Mouse (Mus musculus) CD4-positive, CD25-positive, alpha-beta regulatory T cell, adult 4 months (primary cell): ENCODE results near the gene Itga2b. TPM values are rescaled to one million over a fixed set of nuclear protein-coding genes. Genes with fewer than 3 reads are reported as not detected.

Experiments used
- ATAC-seq: one replicate; pipeline ENCODE4 v1.8.0; 2017
- polyA plus RNA-seq, 2 experiments: library from polyadenylated mRNA; unstranded; fragments of 100-300 nt; shearing (Covaris generic); gene quantifications; one replicate each; pipeline ENCODE4 v1.2.1; 2017

The Itga2b gene
- polyA plus RNA-seq, 2 experiments from 2014 or later, result 0.36 to 1.5 TPM

DNA sequence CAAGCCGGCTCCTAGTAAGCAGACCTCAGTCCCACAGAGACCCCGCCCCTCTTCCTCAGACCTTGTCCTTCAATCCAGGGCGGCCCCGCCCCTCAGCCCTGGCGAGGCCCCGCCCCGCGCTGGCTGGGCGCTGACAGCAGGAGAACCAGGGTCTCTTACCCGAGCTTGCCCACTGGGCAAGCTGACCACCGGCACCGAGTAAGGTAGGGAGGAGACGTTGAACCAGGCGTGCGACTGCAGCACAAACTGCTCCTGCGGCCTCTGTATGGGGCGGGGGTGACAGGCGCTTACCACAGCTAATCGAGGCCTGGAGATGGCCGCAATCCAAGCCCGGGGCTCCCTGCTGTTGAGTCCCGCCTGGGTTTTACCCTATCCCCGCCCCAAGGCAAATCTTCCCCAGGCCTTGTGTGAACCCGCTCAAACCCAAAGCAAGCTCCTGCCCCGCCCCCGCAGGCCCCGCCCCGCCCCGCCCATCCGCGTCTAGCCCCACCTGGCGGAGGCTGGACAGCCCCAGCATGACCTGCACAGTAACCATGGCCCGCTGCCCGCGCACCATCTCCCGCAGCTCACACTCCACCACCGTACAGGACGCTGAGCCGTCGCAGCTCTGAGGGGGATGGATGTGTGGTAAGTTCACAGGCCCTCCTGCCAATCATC lies 14.1 kb downstream of the Itga2b start:
- ATAC-seq, result no peak

DNA sequence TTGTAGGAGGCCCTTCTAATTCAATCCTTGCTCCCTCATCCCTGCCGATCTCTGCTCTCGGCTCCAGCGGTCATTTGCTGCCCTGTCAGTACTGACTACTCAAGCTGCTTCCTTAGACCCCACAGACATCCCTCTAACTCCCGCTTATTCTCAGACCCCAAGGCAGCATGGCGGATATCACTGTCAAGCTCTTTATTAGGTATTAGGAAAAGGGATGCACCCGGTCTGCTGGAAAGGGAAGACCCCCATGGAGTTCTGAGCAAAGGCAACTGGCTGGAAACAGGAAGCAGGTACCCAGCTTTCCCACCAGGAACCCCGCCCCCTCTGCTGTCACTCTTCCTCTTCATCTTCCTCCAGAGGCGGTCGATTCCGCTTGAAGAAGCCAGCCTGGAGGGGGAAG lies 16.8 kb downstream of the Itga2b start:
- no peak for ATAC-seq

DNA sequence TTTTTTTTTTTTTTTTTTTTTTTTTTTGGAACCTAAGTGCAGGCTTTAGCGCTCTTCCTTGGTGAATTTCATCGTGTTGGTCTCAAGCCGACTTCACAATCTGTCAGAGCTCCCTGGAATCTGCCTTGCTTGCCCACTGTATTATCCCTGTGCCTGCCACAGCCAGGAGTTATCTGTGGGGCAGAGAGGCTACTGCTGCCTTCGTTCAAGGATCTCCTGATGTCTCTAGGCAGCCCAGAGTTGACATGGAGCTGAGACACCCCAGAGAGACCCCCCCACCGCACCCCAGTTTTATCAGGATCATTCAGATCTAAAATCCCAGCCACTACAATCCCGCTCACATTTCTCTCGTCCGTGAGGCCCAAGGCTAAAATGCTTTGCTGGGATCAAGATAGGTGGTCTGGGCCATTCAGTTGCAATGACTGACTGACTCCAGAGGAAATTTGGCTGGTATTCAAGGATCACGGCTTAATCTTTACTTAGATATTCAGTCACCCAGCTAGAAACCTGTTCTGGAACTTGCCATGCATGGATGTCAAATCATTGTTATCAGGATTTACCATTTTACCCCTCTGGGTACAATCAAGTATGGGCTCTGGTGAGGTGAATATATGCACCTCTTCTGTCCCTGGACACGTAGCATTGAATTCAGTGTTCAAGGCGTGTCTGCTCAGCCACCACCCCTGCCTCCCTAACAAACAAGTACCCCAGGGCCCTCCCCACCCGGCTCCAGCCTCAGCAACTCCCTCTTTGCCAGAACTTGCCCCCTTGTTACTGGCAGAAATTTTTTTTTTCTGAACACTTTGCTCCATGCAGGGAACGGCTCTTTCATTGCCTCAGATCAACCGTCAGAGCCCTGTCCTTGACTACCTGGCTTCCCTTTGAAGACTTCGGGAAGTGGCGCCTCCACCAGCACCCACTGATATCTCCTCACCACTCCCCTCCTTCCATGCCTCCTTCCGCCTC lies 20.6 kb downstream of the Itga2b start:
- ATAC-seq, result no peak

DNA sequence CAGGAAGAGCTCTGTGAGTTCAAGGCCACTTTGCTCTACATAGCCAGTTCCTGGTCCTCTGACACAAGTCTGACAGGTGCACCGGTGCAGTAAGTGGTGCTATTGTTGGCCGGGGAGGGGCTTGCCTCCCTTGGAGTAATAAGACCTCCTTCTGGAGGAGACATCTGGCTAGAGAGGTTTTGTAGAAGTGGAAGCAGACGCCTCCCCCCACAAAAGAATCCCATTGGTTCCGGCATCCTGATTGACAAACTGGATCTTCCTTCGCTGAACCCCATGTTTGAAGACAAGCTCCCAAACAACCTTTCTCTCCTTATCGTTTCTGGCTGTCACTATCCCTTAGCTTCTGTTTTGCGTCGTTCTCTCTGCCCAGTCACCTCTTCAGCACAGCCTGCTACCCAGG lies 21.6 kb downstream of the Itga2b start:
- no peak for ATAC-seq

DNA sequence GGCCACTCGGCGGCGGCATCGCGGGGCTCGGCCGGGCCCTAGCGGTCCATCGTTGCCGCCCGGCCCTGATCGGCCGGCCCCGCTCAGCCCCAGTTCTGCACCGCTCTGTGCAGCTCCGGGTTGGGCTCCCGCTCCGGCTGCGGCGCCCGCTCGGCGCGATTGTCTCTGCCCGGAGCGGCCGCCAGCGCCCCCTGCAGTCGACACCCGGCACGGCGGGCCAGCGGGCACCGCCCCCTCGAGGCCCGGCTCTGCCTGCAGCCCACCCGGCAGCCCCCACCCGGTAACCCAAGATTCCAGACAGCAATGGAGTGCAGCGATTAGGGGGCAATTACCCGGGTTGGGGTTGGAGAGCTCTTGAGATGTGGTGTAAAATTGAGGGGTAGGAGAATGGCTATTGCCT lies 22.4 kb downstream of the Itga2b start, which contains the start of gene Fam171a2:
TSS of gene Fam171a2 (minus strand) at position 186 of the 400 bp plus-strand sequence.
- peak; percentile 75 for ATAC-seq

DNA sequence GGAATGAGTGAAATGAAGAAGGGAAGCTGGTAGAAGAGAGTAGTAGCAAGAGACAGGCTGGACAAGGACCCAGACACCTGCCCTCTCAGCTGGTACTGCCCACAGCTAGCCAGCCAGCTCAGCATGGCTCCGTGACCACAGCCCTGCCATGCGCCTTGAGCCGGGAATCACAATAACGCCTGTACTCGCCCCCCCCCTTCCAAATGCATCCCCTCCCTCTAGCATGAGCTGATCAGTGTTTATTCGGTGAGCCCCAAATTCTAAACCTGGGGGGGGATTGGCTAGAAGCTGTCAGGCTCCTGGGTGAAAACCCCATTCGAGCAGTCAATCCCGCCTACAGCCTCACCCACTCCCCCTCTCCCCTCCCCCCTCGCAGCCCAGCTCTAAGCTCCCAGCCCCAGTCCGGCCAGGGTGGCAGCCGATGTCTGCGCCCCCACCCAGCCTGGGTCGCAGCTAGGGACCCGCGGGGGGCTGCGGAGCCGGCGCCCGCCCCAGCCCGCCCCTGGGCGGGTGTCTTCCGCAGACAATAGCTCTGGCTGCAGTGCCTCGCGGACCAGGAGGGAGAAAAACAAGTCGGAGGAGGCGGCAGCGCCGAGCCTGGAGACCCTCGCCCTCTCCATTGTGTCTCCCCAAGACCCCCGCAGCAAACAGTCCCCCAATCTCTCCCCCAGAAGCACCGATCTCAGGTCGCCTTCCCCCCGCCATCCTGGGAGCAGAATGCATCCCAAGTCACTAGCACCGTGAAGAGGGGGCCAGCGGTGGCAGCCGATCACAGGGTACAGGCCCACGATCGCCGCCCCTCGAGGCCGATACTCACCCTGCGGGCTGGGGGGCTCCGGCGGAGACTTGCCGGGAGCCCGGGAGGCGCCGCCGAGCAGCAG lies 23.1 kb downstream of the Itga2b start:
- ATAC-seq, result no peak

DNA sequence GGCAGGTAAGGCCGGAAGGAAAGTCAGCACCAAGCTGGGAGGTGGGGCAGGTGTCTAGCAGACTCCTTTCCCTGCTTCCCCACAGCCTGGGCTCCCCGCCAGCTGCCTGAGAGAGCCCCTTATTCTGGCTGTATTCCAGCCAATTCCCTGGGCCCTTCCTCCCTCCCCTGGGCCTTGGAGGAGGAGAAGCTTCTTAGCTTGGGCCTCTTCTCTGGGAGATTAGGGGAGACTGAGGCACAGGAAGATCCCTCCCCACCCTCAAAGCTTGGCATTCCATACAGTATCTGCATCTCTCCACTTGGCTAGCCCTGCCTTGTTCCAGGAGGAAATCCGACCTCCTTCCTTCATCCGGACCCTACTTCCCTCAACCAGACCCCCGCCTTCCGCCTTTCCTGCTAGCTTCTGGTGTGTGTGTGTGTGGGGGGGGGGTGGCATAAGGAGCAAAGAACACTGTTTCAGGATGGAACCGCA lies 24.0 kb downstream of the Itga2b start:
- no peak for ATAC-seq

DNA sequence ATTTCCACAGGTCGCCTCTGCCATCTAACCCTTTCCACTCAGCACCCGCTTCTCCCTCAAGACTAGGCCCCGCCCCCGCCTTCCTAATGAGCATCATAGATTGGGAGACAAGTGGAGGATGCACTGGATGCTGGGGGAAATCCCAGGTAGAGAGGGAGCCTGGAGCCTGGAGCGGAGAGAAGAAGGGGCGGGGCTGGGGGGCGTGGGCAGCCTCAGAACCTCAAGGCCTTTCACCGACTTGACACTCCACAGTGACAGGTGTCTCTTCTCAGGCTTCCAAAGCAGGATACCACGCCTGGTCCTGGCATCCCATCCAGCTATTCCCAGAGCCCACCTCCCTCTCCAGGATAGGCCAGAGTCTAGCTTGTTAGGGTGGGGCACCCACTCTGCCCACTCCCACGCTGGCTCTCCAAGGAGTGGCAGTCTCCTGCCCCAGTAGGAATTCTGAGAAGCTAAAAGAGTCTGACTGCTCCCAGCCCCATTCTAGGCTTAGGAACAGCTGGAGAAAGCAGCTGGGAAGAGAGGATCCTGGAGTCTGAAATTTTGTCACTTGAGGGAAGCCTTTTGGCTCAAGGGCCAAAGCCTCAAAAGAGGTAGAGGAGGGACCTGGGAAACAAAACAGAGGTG lies 24.5 kb downstream of the Itga2b start:
- no peak for ATAC-seq

DNA sequence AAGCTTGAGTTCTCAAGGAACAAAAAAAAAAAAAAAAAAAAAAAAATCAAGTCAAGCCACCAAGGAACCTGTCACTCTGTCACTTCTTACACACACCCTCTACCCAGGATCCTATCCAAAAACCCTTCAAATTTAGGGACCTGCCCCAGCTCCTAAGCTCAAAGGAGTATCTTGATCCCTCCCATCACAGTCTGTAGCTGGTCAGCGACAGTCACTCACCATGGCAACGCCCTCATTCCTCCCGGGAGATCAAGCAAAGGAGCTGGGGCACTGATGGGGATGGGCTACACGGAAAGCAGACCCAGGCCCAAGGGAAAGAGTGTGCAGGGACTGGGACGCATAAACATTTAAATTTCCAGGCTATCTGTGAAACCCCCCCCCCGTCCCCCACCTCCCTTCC lies 25.1 kb downstream of the Itga2b start:
- ATAC-seq, result no peak

DNA sequence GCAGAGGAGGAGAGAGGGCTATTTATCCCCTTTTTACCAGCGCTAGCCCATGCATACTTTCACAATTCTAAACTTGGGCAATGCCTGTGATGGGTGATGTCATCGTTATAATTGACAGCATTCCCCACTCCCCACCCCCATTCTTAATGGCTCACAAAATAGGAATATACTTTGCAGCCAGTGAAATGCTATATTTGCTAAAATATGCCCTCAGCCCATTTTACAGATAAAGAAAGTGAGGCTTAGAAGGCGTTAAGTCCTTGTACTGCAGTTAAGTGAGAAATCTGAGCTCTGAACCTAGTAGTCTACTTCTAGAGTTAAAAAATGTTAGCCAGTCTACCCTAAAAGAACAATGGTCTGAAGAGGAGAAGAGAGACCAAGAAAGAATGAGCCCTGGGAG lies 25.6 kb downstream of the Itga2b start:
- no peak for ATAC-seq

DNA sequence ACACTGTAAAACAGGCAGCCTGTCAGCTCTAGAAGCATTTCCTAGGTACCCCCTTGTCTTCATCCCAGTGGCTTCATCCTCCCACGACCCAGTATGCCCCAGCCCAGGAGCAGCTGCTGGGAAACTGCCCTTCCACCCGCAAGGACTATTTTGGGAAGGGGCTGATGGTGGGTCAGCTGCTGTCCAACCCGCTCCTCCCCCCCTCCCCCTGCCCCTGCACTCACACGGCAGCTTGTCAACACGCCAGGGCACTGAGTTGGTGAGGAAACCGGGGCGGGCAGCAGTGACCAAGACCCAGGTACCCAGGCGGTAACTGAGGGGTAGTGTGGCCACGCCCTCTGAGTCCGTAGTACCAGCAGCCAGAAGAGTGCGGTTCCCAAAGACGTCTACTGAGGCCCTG lies 26.2 kb downstream of the Itga2b start:
- ATAC-seq, result no peak

DNA sequence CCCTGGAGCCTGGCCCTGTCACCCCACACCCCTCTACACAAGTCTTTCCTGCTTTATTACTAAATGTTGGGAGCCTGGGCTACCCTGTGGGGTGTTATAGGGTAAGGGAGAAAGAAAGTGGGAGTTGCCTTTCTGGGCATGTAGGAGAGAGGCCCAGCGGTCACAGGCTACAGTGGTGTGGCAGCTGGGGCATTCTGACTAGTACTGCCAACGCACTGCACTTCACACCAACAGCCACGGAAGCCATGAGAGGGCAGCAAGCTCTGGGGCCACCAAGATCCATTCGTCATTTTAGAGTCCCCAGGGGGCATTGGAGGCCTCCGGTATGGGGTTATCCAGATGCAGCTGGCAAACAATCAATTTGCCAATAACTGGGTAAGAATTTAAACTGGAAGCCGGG lies 27.8 kb downstream of the Itga2b start:
- no peak for ATAC-seq

DNA sequence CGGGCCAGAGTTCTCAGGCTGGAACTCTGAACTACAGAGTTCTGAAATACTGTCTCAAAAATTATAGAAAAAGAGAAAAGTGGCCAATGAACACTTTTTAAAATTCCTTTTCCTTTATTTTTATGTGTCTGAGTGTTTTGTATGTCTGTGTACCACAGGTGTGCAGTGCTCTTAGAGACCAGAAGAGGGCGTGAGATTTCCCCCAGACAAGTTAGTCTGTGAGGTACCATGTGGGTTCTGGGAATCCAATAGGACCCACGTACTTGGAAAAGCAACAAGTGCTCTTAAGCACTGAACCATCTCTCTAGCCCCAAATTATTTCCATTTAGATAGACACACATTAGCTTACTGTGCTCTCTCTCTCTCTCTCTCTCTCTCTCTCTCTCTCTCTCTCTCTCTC lies 28.5 kb downstream of the Itga2b start:
- ATAC-seq, result no peak

DNA sequence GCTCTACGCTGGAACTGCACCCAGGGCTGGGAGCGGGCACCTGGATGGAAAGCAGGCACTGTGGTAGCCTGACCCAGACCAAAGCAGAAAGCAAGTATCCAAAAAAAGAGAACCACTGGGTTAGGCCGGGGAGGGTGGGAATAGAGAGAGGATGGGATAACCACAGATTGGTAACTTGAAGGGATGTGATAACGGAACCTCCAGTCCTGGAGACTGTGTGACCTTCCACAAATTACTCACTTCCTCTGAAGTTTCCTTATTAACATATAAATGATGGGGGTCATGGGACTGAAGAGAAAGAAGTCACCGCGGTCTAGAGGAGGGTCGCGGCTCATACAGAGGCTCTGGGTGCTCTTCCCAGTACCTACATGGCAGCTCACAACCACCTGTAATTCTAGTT lies 29.7 kb downstream of the Itga2b start:
- ATAC-seq, result no peak

DNA sequence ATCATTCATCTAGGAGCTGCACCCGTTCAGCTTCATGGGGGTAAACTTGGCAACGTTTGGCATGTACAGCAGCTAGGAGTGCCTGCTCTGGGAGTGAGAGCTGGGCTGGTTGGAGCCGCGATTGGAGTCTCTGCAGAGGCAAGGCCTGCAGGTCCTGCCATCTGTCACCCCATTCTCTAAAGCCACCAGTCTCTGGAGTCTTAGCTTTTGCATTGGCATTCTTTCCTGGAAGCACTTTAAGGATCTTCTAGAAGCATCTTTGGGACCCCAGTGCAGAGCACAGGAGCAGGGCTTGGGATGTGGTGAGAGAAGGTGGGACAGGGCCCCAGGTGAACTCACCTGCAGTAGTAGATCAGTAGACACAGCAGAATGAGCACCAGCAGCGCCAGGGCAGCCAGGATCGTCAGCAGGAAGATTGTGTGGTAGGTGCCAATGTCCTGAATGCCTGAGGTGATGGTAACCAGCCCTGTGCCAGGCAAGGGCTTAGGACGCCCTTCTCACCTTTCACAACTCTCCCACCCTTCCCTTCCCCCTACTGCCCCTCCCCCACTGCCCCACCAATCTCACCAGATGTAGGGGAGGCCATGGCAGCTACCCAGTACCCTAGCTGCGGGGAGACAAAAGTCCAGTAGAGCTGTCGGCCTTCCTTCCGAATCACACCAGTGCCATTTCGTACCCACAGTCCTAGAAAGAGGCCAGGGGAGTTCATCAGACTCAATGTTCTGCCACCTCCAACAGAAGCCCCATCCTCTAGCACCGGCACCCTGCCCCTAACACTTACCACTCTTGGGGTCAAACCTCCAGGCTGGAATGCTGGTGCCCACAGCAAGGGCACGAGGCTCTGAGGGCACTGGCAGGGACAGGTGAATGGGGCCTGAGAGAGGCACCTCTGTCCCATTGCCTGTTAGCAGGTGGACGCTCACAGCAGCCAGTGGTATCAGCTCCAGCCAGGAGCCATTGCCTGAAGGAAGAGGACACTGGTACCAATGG lies 30.5 kb downstream of the Itga2b start:
- ATAC-seq, result no peak

DNA sequence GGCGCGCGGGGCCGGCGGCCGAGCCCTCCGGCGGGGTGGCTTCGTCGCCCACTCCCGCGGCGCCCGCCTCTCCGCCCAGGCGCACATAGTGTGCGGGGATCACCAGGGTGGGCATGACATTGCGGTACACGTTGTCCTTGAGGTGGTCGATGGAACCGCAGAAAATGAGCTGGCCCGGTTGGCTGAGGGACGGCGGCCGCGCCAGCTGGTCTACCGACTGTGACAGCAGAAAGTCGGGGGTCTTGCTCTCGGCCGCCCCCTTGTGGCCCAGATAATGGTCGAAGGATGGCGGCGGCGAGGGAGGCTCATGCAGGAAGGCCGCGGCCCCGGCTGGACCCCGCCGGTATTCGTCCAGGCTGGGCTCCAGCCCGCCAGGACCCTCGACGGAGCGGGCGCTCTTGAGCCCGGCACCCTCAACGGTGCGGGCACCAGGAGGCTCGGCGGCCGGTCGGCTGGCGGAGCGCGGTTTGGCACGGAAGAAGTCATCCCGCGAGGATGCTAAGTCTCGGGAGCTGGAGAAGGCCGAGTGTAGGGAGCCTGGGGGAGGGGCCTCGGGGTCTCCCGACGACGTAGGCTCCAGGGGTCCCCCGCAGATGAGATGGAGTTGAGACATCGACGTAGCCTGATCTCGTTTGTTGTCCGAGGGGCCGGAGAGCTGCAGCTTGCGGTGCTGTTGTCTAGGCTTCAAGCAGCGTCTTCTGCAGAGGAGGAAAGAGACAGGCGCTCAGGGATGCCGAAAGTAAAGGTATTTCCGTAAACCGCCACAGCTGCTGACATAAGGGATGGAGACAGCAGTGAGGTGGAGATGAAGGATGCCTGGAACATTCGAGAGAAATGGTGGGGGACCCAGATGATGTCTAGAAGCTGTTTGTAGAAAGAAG lies 31.5 kb downstream of the Itga2b start:
- no peak for ATAC-seq

DNA sequence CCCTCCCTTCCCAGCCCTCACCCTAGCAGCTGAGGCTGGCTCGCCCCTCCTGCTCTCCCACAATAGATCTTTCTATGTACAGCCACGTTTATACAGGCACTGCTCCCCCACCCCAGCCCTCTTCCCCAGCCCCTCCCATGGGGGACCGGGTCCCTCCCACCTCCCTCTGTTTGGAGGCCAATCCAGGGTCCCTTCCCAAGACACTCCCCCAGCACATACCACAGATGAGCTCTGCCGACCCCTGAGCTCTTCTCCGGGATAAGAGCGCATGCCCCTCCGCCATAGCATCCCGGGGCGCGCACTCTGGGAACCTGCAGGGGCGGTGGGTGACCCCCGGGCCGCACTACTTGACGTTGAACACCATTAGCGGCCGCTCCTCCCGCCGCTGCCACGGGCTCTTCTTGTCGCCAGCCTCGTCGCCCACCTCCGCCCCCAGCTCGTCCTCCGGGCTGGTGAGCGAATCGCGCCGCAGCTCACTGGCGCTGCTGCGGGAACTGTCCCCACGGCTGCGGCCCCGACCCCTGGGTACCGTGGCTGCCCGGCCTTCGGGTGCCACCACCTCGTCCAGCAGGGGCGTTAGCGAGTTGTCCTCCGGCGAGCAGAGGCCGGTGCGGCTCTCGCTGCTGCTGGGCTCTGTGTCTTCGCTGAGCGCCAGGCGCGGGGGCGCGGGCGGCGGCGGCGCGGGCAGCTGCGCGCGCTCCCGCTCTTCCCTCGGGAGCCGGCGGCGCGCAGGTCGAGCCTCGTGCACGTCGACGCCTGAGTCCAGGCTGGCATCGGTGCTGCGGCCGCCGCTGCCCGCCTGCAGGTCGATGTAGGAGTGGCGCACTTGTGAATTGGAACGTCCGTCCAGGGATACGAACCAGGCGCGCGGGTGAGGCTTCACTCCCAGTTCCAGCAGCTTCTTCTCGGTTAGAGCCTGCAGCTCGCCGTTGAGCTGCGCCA lies 32.5 kb downstream of the Itga2b start:
- no peak for ATAC-seq

DNA sequence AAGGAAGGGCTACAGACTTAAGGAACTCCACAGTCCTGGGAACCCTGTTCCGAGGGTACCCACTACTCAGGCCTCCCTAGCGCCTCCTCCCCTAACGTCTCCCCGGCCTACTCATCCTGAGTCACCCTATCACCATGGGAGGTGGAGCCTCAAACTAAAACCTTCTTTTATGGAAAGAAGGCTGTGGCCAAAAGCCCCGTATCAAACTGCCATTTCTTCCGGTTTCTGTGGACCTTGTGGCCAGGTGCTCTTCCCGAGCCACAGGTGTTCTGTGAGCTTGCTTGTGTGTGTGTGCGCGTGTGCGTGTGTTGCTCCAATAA lies 33.5 kb downstream of the Itga2b start:
- no peak for ATAC-seq
